Mouse (Mus musculus) forebrain, embryonic 12.5 days (tissue): ENCODE results near the gene Zbtb22. TPM values are rescaled to one million over a fixed set of nuclear protein-coding genes. Genes with fewer than 3 reads are reported as not detected.

Experiments
- ATAC-seq: fragments of 200-750 bp; cut with Nextera tagmentation; 2 replicates; pipeline ENCODE4 v1.8.0; 2017; ENCODE audit warnings: moderate TSS enrichment; ENCODE audit not compliant: low FRiP score
- H3K27ac ChIP-seq: fragments of 300-500 bp; sonication (generic); 2 replicates; pipeline ENCODE4 v1.5.1; 2016; ENCODE audit warnings: mild to moderate bottlenecking
- H3K27me3 ChIP-seq: fragments of 300-500 bp; sonication (generic); 2 replicates; pipeline ENCODE4 v1.6.1; 2016; ENCODE audit warnings: mild to moderate bottlenecking
- H3K36me3 ChIP-seq: fragments of 300-500 bp; sonication (generic); replicated peaks from 2 replicates; pipeline ENCODE4 v1.6.1; 2016; ENCODE audit warnings: mild to moderate bottlenecking
- H3K4me1 ChIP-seq: fragments of 300-500 bp; sonication (generic); 2 replicates; pipeline ENCODE4 v1.6.1; 2016
- H3K4me2 ChIP-seq: fragments of 300-500 bp; sonication (generic); 2 replicates; pipeline ENCODE4 v1.6.1; 2016; ENCODE audit warnings: mild to moderate bottlenecking, moderate library complexity
- H3K4me3 ChIP-seq: fragments of 300-500 bp; sonication (generic); replicated peaks from 2 replicates; pipeline ENCODE4 v1.5.1; 2016; ENCODE audit warnings: mild to moderate bottlenecking
- H3K9ac ChIP-seq: fragments of 300-500 bp; sonication (generic); 2 replicates; pipeline ENCODE4 v1.6.1; 2016; ENCODE audit warnings: mild to moderate bottlenecking
- H3K9me3 ChIP-seq: fragments of 300-500 bp; sonication (generic); 2 replicates; pipeline ENCODE4 v1.6.1; 2016
- whole genome bisulfite sequencing: fragments of 180-500 bp; shearing (Covaris S2); methylation state at CpG from one replicate; pipeline ENCODE4 v1.1.7; 2016; 5-methylcytosine and 5-hydroxymethylcytosine counted together
- polyA plus RNA-seq: library from polyadenylated mRNA; unstranded; fragments of >200 nt; fragmentation: Nextera tagmentation; extraction: Ambion mirVana; gene quantifications from 2 replicates; pipeline ENCODE4 v1.2.1, GENCODE M21; 2016

Zbtb22 gene
- polyA plus RNA-seq, 1 experiment from 2014 or later = 23.5 TPM

DNA sequence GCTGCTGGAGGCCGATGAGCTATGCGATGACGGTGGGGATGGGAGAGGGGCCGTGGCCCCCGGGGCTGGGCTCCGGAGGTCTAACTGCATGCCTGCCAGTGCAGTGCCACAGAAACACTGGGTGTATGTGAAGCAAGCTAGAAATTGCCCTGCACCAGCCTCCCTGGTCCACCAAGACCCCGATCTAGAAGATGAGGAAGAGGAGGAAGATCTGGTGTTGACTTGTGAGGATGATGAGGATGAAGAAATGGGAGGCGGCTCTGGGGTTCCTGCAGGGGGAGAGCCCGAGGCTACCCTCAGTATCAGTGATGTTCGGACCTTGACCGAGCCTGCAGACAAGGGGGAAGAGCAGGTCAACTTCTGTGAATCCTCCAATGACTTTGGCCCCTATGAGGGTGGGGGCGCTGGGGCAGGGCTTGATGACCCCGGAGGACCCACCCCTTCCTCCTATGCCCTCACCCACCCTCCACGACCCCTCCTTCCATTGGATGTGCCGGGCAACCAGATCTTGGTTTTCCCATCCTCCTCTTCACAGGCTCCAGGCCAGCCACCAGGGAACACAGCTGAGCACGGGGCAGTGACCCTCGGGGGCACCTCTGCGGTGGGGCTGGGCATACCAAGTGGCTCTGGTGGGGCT lies 2.1 kb downstream of the Zbtb22 start:
- Histone ChIP-seq H3K27me3 (peaks cover 7% of the 10 kb centered on the region; the same call in 1 of the 2 replicates), H3K27ac (no peak overlapping the region), H3K36me3 (peaks cover 37% of the 10 kb centered on the region), H3K9ac (no peak overlapping the region), H3K4me1 (peaks cover 60% of the 10 kb centered on the region), H3K9me3 (no peaks in the 10 kb centered on the region), H3K4me3 (no peak overlapping the region; the same call in 1 of the 2 replicates), H3K4me2 (no peak overlapping the region)
- WGBS = 84% methylated on average over 18 of the region's 18 CpGs
- ATAC-seq = no peak

DNA sequence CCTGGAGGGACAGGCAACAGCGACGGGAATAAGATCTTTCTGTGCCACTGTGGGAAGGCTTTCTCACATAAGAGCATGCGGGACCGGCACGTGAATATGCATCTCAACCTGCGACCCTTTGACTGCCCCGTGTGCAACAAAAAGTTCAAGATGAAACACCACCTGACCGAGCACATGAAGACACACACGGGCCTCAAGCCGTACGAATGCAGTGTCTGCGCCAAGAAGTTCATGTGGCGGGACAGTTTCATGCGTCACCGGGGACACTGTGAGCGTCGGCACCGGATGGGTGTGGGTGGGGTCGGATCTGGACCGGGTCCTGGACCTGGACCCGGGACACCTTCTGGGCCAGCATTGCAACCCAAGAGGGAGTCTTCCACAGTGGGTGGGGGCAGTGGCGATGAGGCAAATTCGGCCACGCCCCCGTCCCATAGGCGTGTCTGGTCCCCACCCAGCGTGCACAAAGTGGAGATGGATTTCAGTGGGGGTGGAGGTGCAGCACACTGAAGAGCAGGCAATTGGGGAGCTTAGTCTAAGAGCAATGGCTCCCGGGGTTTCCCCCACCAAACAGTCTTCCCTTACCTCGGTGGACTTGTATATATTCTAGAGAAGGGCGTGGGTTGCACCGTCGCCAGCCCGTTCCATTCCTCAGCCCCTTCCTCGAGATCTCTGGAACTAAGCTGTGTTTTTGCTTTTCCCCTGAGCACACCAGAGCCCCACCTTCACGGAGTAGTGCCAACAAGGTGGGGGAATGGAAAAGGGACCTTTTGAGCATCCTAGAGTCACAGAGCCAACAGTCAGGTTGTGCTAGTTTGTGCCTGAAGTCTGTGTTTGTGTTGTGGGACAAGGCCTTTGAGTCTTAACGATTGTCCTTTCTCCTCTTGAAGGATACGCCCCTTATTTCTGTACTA lies 2.8 kb downstream of the Zbtb22 start:
- Histone ChIP-seq H3K27ac (no peak overlapping the region), H3K9me3 (no peaks in the 10 kb centered on the region), H3K4me2 (peak overlapping the region; percentile 87), H3K36me3 (peaks cover 31% of the 10 kb centered on the region), H3K27me3 (peaks cover 7% of the 10 kb centered on the region; the same call in 1 of the 2 replicates), H3K9ac (no peak overlapping the region), H3K4me1 (peaks cover 57% of the 10 kb centered on the region), H3K4me3 (peak overlapping the region; percentile 46)
- ATAC-seq = no peak
- 62% methylated on average over 37 of the region's 37 CpGs for WGBS

DNA sequence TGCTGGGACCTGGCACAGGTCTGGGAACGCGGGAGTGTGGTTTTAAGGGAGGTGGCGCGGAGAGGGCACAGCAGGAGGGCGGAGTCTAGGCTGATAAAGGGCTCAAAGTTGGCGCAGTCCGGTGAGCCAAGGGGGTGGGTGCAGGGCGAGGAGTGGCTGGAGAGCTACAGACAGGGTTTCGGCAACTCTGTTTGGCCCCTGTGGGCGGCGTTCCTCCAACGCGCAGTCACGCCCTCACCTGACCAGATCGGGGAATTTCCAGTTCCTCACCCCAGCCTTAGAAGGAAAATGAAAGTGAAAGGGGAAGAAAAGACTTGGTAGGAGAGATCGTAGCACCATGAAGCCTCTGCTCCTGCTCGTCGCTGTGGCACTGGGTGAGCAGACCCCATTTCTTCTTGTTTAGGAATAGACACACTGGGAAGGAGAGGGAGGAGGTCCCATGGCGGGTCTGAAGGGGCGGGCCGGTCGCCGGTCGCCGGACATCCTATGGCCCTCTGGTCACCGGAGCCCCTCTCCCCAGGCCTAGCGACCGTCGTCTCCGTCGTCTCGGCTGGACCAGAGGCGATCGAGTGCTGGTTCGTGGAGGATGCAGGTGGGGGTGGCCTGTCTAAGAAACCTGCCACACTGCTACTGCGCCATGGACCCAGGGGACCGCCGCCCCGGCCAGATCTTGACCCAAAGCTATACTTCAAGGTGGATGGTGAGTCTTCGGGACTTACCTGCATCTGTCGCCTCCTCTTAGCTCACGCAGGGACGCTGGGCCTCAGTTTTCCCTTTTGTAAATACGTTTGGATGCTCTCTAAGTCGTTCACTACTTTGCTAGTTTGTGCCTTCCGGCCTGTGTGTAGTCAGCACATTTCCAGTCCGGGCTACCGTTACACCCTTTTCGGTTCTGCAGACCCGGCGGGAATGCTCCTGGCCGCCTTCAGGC lies 3.9 kb downstream of the Zbtb22 start:
- no peak for ATAC-seq
- peaks cover 7% of the 10 kb centered on the region; the same call in 1 of the 2 replicates for H3K27me3 ChIP-seq
- H3K9me3 ChIP-seq = no peaks in the 10 kb centered on the region
- H3K36me3 ChIP-seq = peaks cover 20% of the 10 kb centered on the region
- H3K27ac ChIP-seq = peak overlapping the region; percentile 51
- peak overlapping the region; percentile 87 for H3K4me2 ChIP-seq
- peak overlapping the region; percentile 46 for H3K4me3 ChIP-seq
- H3K4me1 ChIP-seq = peaks cover 49% of the 10 kb centered on the region
- peak overlapping the region; percentile 51 for H3K9ac ChIP-seq
- WGBS = under 1% methylated on average over 52 of the region's 52 CpGs

DNA sequence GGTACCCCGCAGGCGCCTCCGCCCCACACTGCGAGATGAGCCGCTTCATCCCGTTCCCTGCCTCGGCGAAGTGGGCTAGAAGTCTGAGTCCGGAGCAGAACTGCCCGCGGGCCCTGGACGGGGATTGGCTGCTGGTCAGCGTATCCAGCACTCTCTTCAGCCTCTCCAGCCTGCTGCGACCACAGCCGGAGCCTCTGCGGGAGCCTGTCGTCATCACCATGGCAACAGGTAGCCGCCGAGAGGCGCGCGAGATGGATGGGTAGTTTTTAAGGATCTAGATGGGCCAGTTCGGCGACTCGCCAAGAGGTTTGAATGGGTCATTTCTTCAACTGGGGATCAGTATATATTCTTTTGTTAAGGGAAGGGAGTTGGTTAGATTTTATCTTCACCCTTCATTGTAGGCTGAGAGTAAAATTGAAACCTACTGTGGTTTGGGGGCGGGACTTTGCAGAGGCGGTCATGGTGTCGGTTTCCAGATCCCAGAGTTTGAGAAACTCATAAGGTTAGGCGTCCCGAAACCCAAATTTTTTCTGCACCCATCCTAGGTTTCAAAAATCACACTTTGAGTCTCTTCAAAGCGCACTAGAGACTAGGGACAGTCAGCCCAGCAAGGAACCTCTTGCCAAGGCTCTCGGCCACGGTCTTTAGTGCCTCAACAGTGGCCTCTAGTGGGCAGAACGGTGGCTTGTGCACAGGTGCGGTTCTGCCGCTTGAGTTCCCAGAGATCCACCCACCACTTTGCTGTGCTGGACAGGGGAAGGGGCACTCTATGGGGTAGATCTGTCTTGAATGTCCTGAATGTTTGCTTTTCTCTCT lies 4.8 kb downstream of the Zbtb22 start:
- Histone ChIP-seq H3K9ac (peak overlapping the region; percentile 51), H3K9me3 (no peaks in the 10 kb centered on the region), H3K4me3 (peak overlapping the region; percentile 46), H3K4me1 (peaks cover 40% of the 10 kb centered on the region), H3K4me2 (peak overlapping the region; percentile 87), H3K27me3 (peaks cover 7% of the 10 kb centered on the region; the same call in 1 of the 2 replicates), H3K36me3 (peaks cover 20% of the 10 kb centered on the region), H3K27ac (peak overlapping the region; percentile 51)
- WGBS = under 1% methylated on average over 36 of the region's 36 CpGs
- peak; percentile 27 for ATAC-seq

DNA sequence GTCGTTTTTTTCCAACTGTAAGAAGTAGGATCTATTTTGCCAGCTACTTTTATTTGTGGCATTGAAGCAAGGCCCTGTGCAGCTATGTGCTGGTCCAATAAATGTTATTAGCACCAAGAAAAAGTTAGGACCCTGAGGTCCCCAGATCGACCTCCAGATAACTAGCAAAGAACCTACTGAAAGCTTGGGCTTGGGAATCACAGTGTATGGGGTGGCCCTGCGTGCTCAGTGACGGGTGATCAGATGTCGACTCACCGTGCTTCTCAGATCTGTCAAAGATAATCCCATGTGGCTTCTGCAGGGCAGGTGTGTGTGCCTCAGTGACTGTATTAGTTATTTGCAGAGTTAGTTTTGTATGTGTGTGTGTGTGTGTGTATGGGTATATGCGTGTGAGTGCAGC lies 5.7 kb downstream of the Zbtb22 start:
- Histone ChIP-seq H3K27me3 (peaks cover 7% of the 10 kb centered on the region; the same call in 1 of the 2 replicates), H3K36me3 (peaks cover 29% of the 10 kb centered on the region), H3K9me3 (no peaks in the 10 kb centered on the region), H3K9ac (no peak overlapping the region), H3K4me3 (no peak overlapping the region), H3K4me1 (peaks cover 39% of the 10 kb centered on the region), H3K4me2 (no peak overlapping the region), H3K27ac (no peak overlapping the region)
- 86% methylated on average over 7 of the region's 7 CpGs for WGBS
- ATAC-seq = no peak

DNA sequence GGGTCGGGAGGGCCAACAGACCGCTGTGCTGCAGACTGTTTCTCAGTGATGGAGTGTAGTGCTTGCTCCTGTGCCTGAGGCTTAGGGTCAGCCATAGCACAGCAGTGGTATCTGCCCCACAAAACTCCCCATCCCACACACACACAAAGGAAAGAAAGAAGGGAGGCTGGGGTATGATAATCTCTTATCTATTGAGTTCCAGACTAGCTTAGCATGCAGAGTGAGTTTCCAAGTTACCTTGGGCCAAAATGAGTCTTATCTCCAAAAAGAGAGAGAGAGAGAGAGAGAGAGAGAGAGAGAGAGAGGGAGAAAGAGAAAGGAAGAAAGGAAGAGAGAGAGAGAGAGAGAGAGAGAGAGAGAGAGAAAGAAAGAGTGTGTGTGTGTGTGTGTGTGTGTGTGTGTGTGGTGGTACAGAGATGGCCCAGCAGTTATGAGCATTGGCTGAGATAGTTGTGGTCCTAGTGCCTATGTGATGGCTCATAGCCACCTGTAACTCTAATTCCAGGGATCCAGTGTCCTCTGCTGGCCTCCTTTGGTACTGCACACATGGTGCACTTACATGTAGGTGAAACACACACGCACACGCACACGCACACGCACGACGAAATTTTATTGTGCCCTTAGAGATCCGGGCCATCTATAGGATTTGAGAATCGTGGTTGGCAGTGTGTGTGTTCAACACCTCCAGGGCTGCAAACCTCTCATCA lies 9.0 kb downstream of the Zbtb22 start:
- Histone ChIP-seq H3K9me3 (no peaks in the 10 kb centered on the region), H3K4me3 (no peak overlapping the region), H3K36me3 (peaks cover 23% of the 10 kb centered on the region), H3K27me3 (no peaks in the 10 kb centered on the region), H3K27ac (no peak overlapping the region), H3K4me2 (no peak overlapping the region), H3K9ac (no peak overlapping the region), H3K4me1 (peaks cover 20% of the 10 kb centered on the region)
- 84% methylated on average over 10 of the region's 10 CpGs for WGBS
- no peak for ATAC-seq

DNA sequence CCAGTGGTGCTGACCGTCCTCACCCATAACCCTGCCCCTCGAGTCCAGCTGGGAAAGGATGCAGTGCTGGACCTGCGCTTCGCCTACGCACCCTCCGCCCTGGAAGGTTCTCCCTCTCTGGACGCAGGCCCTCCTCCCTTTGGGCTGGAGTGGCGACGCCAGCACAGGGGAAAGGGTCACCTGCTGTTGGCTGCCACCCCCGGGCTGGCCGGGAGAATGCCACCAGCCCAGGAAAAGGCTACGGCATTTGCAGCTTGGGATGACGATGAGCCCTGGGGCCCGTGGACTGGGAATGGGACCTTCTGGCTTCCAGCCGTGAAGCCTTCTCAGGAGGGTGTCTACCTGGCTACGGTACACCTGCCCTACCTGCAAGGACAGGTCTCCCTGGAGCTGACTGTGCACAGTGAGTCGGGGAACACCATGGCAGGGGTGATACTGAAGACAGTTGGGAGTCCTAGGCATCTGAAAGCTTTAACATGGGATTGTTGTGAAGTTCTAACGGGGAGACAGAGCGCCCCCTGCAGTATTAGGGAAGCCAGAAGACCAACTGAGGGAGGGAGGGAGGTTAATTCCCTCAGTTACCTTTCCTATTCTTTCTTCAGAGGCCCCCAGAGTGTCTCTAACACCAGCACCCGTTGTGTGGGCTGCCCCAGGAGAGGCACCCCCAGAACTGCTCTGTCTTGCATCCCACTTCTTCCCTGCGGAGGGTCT lies 9.9 kb downstream of the Zbtb22 start:
- no peak for ATAC-seq
- no peak overlapping the region for H3K4me3 ChIP-seq
- WGBS = 79% methylated on average over 21 of the region's 21 CpGs
- H3K4me1 ChIP-seq = peaks cover 15% of the 10 kb centered on the region
- H3K27me3 ChIP-seq = no peaks in the 10 kb centered on the region
- peaks cover 23% of the 10 kb centered on the region for H3K36me3 ChIP-seq
- no peaks in the 10 kb centered on the region for H3K9me3 ChIP-seq
- H3K9ac ChIP-seq = no peak overlapping the region
- no peak overlapping the region for H3K27ac ChIP-seq
- no peak overlapping the region for H3K4me2 ChIP-seq

DNA sequence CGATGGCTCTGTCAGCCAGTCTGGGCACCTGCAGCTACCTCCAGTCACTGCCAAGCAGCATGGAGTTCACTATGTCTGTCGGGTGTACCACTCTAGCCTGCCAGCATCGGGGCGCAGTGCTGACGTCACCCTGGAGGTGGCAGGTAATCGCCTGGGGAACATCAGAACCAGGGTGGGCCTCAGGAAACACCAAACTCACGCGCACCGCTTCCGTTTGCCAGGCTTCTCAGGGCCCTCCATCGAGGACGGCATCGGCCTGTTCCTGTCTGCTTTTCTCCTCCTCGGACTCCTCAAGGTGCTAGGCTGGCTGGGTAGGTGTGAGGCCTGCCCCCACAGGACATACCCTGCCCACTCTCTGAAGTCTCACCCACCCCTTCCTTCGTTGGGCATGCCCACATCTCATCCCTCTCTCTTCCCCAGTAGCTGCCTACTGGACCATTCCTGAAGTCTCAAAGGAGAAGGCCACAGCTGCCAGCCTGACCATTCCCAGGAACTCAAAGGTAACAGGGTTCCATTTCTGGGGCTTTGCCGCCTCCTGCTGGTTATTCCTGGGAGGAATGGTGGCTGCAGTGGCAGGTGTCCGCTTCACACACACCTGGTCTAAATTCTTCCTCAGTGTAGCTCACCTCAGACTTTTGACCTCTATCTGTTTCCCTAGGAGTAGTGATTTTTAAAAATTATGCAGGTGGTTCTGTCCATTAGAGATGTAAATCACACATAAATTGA lies 10.7 kb downstream of the Zbtb22 start:
- Histone ChIP-seq H3K36me3 (peaks cover 23% of the 10 kb centered on the region), H3K4me2 (no peak overlapping the region), H3K27ac (no peak overlapping the region), H3K4me3 (no peak overlapping the region), H3K9me3 (no peaks in the 10 kb centered on the region), H3K27me3 (no peaks in the 10 kb centered on the region), H3K4me1 (peaks cover 23% of the 10 kb centered on the region), H3K9ac (no peak overlapping the region)
- WGBS = 78% methylated on average over 17 of the region's 17 CpGs
- ATAC-seq = no peak

DNA sequence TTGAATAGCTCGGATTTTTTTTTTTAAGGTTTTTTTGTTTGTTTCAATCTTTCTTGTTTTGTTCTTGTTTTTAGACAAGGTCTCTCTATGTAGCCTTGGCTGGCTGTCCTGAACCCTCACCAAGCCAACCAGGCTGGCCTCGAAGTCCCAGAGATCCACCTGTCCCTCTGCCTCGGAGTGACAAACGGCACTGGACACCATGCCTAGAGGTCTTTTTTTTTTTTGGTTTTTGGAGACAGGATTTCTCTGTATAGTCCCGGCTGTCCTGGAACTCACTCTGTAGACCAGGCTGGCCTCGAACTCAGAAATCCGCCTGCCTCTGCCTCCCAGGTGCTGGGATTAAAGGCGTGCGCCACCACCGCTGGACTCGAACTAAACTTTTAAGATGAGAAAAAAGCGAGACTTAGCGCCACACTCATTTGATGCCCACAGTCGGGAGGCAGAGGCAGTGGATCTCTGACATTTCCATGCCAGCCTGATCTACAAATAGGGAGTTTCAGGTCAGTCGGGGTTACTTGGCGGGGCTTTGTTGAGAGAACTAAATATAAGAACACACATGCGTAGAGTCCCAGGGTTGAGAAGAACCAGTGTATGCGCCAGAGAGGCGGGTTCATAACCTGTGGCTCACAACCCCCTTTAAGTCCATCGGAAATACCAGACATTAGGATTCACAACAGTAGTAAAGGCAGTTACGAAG lies 12.7 kb downstream of the Zbtb22 start:
- Histone ChIP-seq H3K9me3 (no peaks in the 10 kb centered on the region), H3K9ac (peak overlapping the region; percentile 94), H3K36me3 (peaks cover 37% of the 10 kb centered on the region), H3K4me3 (peak overlapping the region; percentile 84), H3K27me3 (no peaks in the 10 kb centered on the region), H3K27ac (no peak overlapping the region), H3K4me1 (peaks cover 25% of the 10 kb centered on the region), H3K4me2 (peak overlapping the region; percentile 100)
- no peak for ATAC-seq
- 64% methylated on average over 21 of the region's 21 CpGs for WGBS
